Mouse (Mus musculus) G1E (cell line): ENCODE measurements at regions not wholly inside any gene's neighbourhood (a gene's known extent, or its start where the extent isn't known, plus 50 kb on each side); places are given as distances from the start of the nearest gene placed in this dataset.

Source experiments
- CTCF ChIP-seq: IDR thresholded peaks from 2 replicates; pipeline ENCODE4 v1.5.1; 2012; ENCODE audit warnings: low read depth, low read length, inconsistent platforms, mixed read lengths
- GATA1 ChIP-seq: IDR thresholded peaks from 2 replicates; pipeline ENCODE4 v1.6.1; 2012; ENCODE audit warnings: borderline replicate concordance, low read length, inconsistent platforms, mixed read lengths
- TAL1 ChIP-seq: conservative IDR thresholded peaks from 2 replicates; pipeline ENCODE4 v1.6.1; 2012; ENCODE audit warnings: low read depth, low read length, inconsistent platforms, mixed read lengths

DNA sequence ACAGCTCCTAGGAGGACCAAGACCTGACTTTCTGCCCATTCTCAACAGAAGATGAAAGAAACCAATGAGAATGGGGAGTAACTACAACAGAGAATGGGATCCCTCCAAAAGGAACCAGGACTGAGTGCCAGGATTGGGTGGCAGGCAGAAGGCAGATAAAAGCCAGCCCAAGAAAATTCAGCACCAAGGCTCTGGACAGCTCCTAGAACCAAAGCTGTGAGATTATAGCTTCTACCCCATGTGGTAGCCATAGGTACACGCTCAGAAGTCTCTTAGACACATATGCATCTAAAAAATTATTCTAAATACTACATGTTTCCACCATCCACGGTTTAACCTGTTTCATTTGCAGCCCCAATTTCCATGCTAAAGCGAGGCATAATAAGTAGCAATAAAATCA lies 425.8 kb upstream of the Zdhhc25 start:
- TF ChIP-seq CTCF (no peak), TAL1 (no peak), GATA1 (no peak)
